Mouse (Mus musculus): ENCODE data around the gene Foxk1. TPM values are rescaled to one million over a fixed set of nuclear protein-coding genes. Genes with fewer than 3 reads are reported as not detected.
A peak's percentile ranks its signal among the peaks of the same experiment; 100 is the strongest.

The Foxk1 gene
- polyA plus RNA-seq, 1 experiment from 2014 or later = 4.1 TPM

- no peak for ATAC-seq
- H3K36me3 ChIP-seq (ENCODE audit: control insufficient read depth, insufficient read depth) = peaks cover 15% of the 10 kb centered on the region
- H3K27ac ChIP-seq (ENCODE audit: low read length) = no peak overlapping the region
Measured at GRCm38 (mm10) chr5:142457345-142457744, 56.0 kb downstream of the Foxk1 start.

GRCm38 (mm10) chr5:142458791-142459557 is 57.7 kb downstream of the Foxk1 start:
- H3K4me1 ChIP-seq (replicated peaks; ENCODE audit: control insufficient read depth, insufficient read depth, low read length) = no peaks in the 10 kb centered on the region; the same call in 1 of the 2 replicates
- WGBS = 90% methylated on average over 17 of the region's 17 CpGs
- peaks cover 11% of the 10 kb centered on the region for H3K36me3 ChIP-seq (ENCODE audit: control insufficient read depth, insufficient read depth)
- no peaks in the 10 kb centered on the region for H3K9me3 ChIP-seq (ENCODE audit: control insufficient read depth, low read length)
- H3K9ac ChIP-seq (replicated peaks; ENCODE audit: low read depth, low read length) = no peak overlapping the region
- no peaks in the 10 kb centered on the region for H3K27me3 ChIP-seq (replicated peaks; ENCODE audit: control insufficient read depth, insufficient read depth, low read length)
- no peak overlapping the region for H3K4me2 ChIP-seq (ENCODE audit: low read length)
- no peak overlapping the region for H3K4me3 ChIP-seq (replicated peaks; ENCODE audit: low read length)
- ATAC-seq = no peak
- H3K27ac ChIP-seq (ENCODE audit: low read length) = no peak overlapping the region

More at GRCm38 (mm10) chr5:142457345-142457744, 56.0 kb downstream of the Foxk1 start:
- Histone ChIP-seq H3K4me2 (ENCODE audit: low read length) (no peak overlapping the region), H3K4me1 (replicated peaks; ENCODE audit: control insufficient read depth, insufficient read depth, low read length) (no peaks in the 10 kb centered on the region), H3K9me3 (ENCODE audit: control insufficient read depth, low read length) (no peaks in the 10 kb centered on the region), H3K9ac (replicated peaks; ENCODE audit: low read depth, low read length) (no peak overlapping the region), H3K27me3 (replicated peaks; ENCODE audit: control insufficient read depth, insufficient read depth, low read length) (no peaks in the 10 kb centered on the region), H3K4me3 (replicated peaks; ENCODE audit: low read length) (no peak overlapping the region)
- WGBS = 83% methylated on average over 10 of the region's 10 CpGs

GRCm38 (mm10) chr5:142459834-142460233 is 58.5 kb downstream of the Foxk1 start:
- 69% methylated on average over 5 of the region's 5 CpGs for WGBS
- ATAC-seq = no peak

GRCm38 (mm10) chr5:142461942-142462640 is 60.8 kb downstream of the Foxk1 start:
- Histone ChIP-seq H3K4me2 (ENCODE audit: low read length) (no peak overlapping the region), H3K27me3 (replicated peaks; ENCODE audit: control insufficient read depth, insufficient read depth, low read length) (no peaks in the 10 kb centered on the region), H3K4me1 (replicated peaks; ENCODE audit: control insufficient read depth, insufficient read depth, low read length) (peaks cover 9% of the 10 kb centered on the region), H3K9ac (replicated peaks; ENCODE audit: low read depth, low read length) (no peak overlapping the region), H3K4me3 (replicated peaks; ENCODE audit: low read length) (no peak overlapping the region), H3K27ac (ENCODE audit: low read length) (no peak overlapping the region), H3K9me3 (ENCODE audit: control insufficient read depth, low read length) (no peaks in the 10 kb centered on the region), H3K36me3 (ENCODE audit: control insufficient read depth, insufficient read depth) (peaks cover 7% of the 10 kb centered on the region; the same call in 1 of the 2 replicates)
- 97% methylated on average over 7 of the region's 7 CpGs for WGBS
- ATAC-seq = no peak

More at GRCm38 (mm10) chr5:142459834-142460233, 58.5 kb downstream of the Foxk1 start:
- Histone ChIP-seq H3K36me3 (ENCODE audit: control insufficient read depth, insufficient read depth) (peaks cover 11% of the 10 kb centered on the region), H3K4me3 (replicated peaks; ENCODE audit: low read length) (no peak overlapping the region), H3K9me3 (ENCODE audit: control insufficient read depth, low read length) (no peaks in the 10 kb centered on the region), H3K9ac (replicated peaks; ENCODE audit: low read depth, low read length) (no peak overlapping the region), H3K27ac (ENCODE audit: low read length) (no peak overlapping the region), H3K4me2 (ENCODE audit: low read length) (no peak overlapping the region), H3K4me1 (replicated peaks; ENCODE audit: control insufficient read depth, insufficient read depth, low read length) (peaks cover 7% of the 10 kb centered on the region), H3K27me3 (replicated peaks; ENCODE audit: control insufficient read depth, insufficient read depth, low read length) (no peaks in the 10 kb centered on the region)

- 93% methylated on average over 2 of the region's 2 CpGs for WGBS
- Histone ChIP-seq H3K27me3 (replicated peaks; ENCODE audit: control insufficient read depth, insufficient read depth, low read length) (no peaks in the 10 kb centered on the region), H3K4me1 (replicated peaks; ENCODE audit: control insufficient read depth, insufficient read depth, low read length) (peaks cover 9% of the 10 kb centered on the region), H3K4me2 (ENCODE audit: low read length) (no peak overlapping the region), H3K4me3 (replicated peaks; ENCODE audit: low read length) (no peak overlapping the region), H3K27ac (ENCODE audit: low read length) (no peak overlapping the region), H3K9ac (replicated peaks; ENCODE audit: low read depth, low read length) (no peak overlapping the region), H3K36me3 (ENCODE audit: control insufficient read depth, insufficient read depth) (0 out of 2 replicates have a peak, but pooled peaks cover 2% of the 10 kb centered on the region), H3K9me3 (ENCODE audit: control insufficient read depth, low read length) (no peaks in the 10 kb centered on the region)
- no peak for ATAC-seq
Measured at GRCm38 (mm10) chr5:142462641-142462948, 61.3 kb downstream of the Foxk1 start.

GRCm38 (mm10) chr5:142463011-142463410 is 61.7 kb downstream of the Foxk1 start:
- Histone ChIP-seq H3K36me3 (ENCODE audit: control insufficient read depth, insufficient read depth) (0 out of 2 replicates have a peak, but pooled peaks cover 2% of the 10 kb centered on the region), H3K9me3 (ENCODE audit: control insufficient read depth, low read length) (no peaks in the 10 kb centered on the region), H3K4me3 (replicated peaks; ENCODE audit: low read length) (peak overlapping the region; percentile 78), H3K27me3 (replicated peaks; ENCODE audit: control insufficient read depth, insufficient read depth, low read length) (no peaks in the 10 kb centered on the region), H3K27ac (ENCODE audit: low read length) (peak overlapping the region; percentile 89), H3K4me2 (ENCODE audit: low read length) (peak overlapping the region; percentile 94), H3K9ac (replicated peaks; ENCODE audit: low read depth, low read length) (peak overlapping the region; percentile 50; the same call in 1 of the 2 replicates), H3K4me1 (replicated peaks; ENCODE audit: control insufficient read depth, insufficient read depth, low read length) (peaks cover 9% of the 10 kb centered on the region)
- ATAC-seq = no peak; the same call in 1 of the 2 replicates
- 90% methylated on average over 6 of the region's 6 CpGs for WGBS

- Histone ChIP-seq H3K4me2 (ENCODE audit: low read length) (peak within 1 kb of the TSS; percentile 94), H3K9me3 (ENCODE audit: control insufficient read depth, low read length) (no peaks in the 10 kb centered on the region), H3K27me3 (replicated peaks; ENCODE audit: control insufficient read depth, insufficient read depth, low read length) (no peaks in the 10 kb centered on the region), H3K9ac (replicated peaks; ENCODE audit: low read depth, low read length) (peak within 1 kb of the TSS; percentile 80), H3K4me1 (replicated peaks; ENCODE audit: control insufficient read depth, insufficient read depth, low read length) (peaks cover 9% of the 10 kb centered on the region), H3K36me3 (ENCODE audit: control insufficient read depth, insufficient read depth) (peaks cover 2% of the 10 kb centered on the region; the same call in 1 of the 2 replicates), H3K27ac (ENCODE audit: low read length) (peak within 1 kb of the TSS; percentile 89), H3K4me3 (replicated peaks; ENCODE audit: low read length) (peak within 1 kb of the TSS; percentile 78)
- WGBS = 1% methylated on average over 60 of the region's 60 CpGs
- ATAC-seq = peak; percentile 91
Measured at GRCm38 (mm10) chr5:142463461-142464454, 62.5 kb downstream of the Foxk1 start, which contains the start of gene Ap5z1. Gene Ap5z1 (plus strand): TSS chr5:142463944.

GRCm38 (mm10) chr5:142468375-142468774 is 67.1 kb downstream of the Foxk1 start:
- peaks cover 9% of the 10 kb centered on the region for H3K36me3 ChIP-seq (ENCODE audit: control insufficient read depth, insufficient read depth)
- ATAC-seq = no peak
- no peak overlapping the region for H3K9ac ChIP-seq (replicated peaks; ENCODE audit: low read depth, low read length)
- 97% methylated on average over 13 of the region's 13 CpGs for WGBS
- no peaks in the 10 kb centered on the region for H3K9me3 ChIP-seq (ENCODE audit: control insufficient read depth, low read length)
- H3K27me3 ChIP-seq (replicated peaks; ENCODE audit: control insufficient read depth, insufficient read depth, low read length) = no peaks in the 10 kb centered on the region
- H3K27ac ChIP-seq (ENCODE audit: low read length) = no peak overlapping the region
- H3K4me2 ChIP-seq (ENCODE audit: low read length) = no peak overlapping the region
- H3K4me3 ChIP-seq (replicated peaks; ENCODE audit: low read length) = no peak overlapping the region
- peaks cover 9% of the 10 kb centered on the region for H3K4me1 ChIP-seq (replicated peaks; ENCODE audit: control insufficient read depth, insufficient read depth, low read length)
